ENCODE assay signal across 9 mouse cellular contexts in genomic region chr8:120375170-120375569, GRCm38 (mm10).
DNase-seq lines count a peak whose midpoint lies in the region; ATAC-seq lines count a peak whose summit lies in the region.
"Had no signal": no experiment of that assay in that cellular context is flagged by ENCODE, and none has a peak within 500 bp of the region (broad histone marks: within the 10 kb centered on the region; RNA-seq: fewer than 3 reads in every experiment).

No protein-coding gene starts in this region.

- H3K4me3 ChIP-seq in neural tube, embryonic 12.5 days = no peak overlapping the region
- no peak overlapping the region for H3K4me3 ChIP-seq in forebrain, embryonic 11.5 days (ENCODE audit: low read depth, low read length)
- H3K4me3 ChIP-seq in stomach, embryonic 15.5 days (replicated peaks) = no peak overlapping the region

- peak overlapping the region; percentile 94 for H3K27ac ChIP-seq in neural tube, embryonic 12.5 days
- H3K27ac ChIP-seq in forebrain, embryonic 11.5 days (ENCODE audit: low read depth, low read length) = peak overlapping the region; percentile 34; the same call in 1 of the 2 replicates
- peak overlapping the region; percentile 16; the same call in 1 of the 2 replicates for H3K27ac ChIP-seq in stomach, embryonic 15.5 days

- no peak overlapping the region for H3K9ac ChIP-seq in neural tube, embryonic 12.5 days
- no peak overlapping the region; the same call in 1 of the 2 replicates for H3K9ac ChIP-seq in forebrain, embryonic 11.5 days (ENCODE audit: low read length)
- no peak overlapping the region for H3K9ac ChIP-seq in stomach, embryonic 15.5 days

- peaks cover 94% of the 10 kb centered on the region for H3K4me1 ChIP-seq in neural tube, embryonic 12.5 days
- H3K4me1 ChIP-seq in forebrain, embryonic 11.5 days (replicated peaks; ENCODE audit: control insufficient read depth, insufficient read depth, low read length) = peaks cover 33% of the 10 kb centered on the region
- peaks cover 66% of the 10 kb centered on the region for H3K4me1 ChIP-seq in stomach, embryonic 15.5 days

- peak; percentile 63 for ATAC-seq in neural tube, embryonic 12.5 days (ENCODE audit: low FRiP score, low read depth)
- peak; percentile 74 for ATAC-seq in forebrain, embryonic 11.5 days (replicated peaks; ENCODE audit: low FRiP score)
- ATAC-seq in stomach, embryonic 15.5 days (ENCODE audit: insufficient read depth, low FRiP score, low read depth) = 0 out of 2 replicates have a peak, but pooled peaks have one; percentile 25
- no peak for ATAC-seq in CD4-positive, CD25-positive, alpha-beta regulatory T cell, adult 4 months

- no peaks in the 10 kb centered on the region for H3K36me3 ChIP-seq in neural tube, embryonic 12.5 days
- H3K36me3 ChIP-seq in forebrain, embryonic 11.5 days (ENCODE audit: control insufficient read depth, insufficient read depth, low read length) = no peaks in the 10 kb centered on the region
- H3K36me3 ChIP-seq in stomach, embryonic 15.5 days = no peaks in the 10 kb centered on the region

- no peak for DNase-seq in neural tube, embryonic 10.5 days (ENCODE audit: extremely low spot score, low spot score)
- DNase-seq in forebrain, embryonic 11.5 days (ENCODE audit: low spot score) = no peak
- DNase-seq in kidney, postnatal 36 days = peak; percentile 49 to 63
- DNase-seq in cerebellum, postnatal 14 days = no peak
- DNase-seq in heart, postnatal 4 days = no peak
- DNase-seq: right cerebral cortex, postnatal 4 days had no signal

- 26% methylated on average over 5 of the region's 5 CpGs for WGBS in neural tube, embryonic 12.5 days
- WGBS in forebrain, embryonic 11.5 days = 29% methylated on average over 5 of the region's 5 CpGs
- 49% methylated on average over 5 of the region's 5 CpGs for WGBS in stomach, embryonic 15.5 days

- H3K9me3 ChIP-seq in neural tube, embryonic 12.5 days = no peaks in the 10 kb centered on the region
- no peaks in the 10 kb centered on the region for H3K9me3 ChIP-seq in forebrain, embryonic 11.5 days (ENCODE audit: control insufficient read depth, low read length)
- no peaks in the 10 kb centered on the region for H3K9me3 ChIP-seq in stomach, embryonic 15.5 days

- H3K4me2 ChIP-seq in neural tube, embryonic 12.5 days (replicated peaks) = no peak overlapping the region; the same call in 1 of the 2 replicates
- H3K4me2 ChIP-seq in forebrain, embryonic 11.5 days (ENCODE audit: low read depth, low read length, severe bottlenecking) = no peak overlapping the region
- H3K4me2 ChIP-seq in stomach, embryonic 15.5 days = no peak overlapping the region

- no peaks in the 10 kb centered on the region for H3K27me3 ChIP-seq in neural tube, embryonic 12.5 days (replicated peaks)
- H3K27me3 ChIP-seq in forebrain, embryonic 11.5 days (ENCODE audit: control insufficient read depth, insufficient read depth, low read length) = no peaks in the 10 kb centered on the region
- H3K27me3 ChIP-seq in stomach, embryonic 15.5 days (replicated peaks) = no peaks in the 10 kb centered on the region

Comparison
In these comparisons a context has a peak if more than half of its experiments do, and no peak if none do; other contexts are left out.
1. H3K27ac ChIP-seq: peak in every context shown above with its lines; median percentile 94 in neural tube, embryonic 12.5 days; 34 in forebrain, embryonic 11.5 days; 16 in stomach, embryonic 15.5 days.
2. DNase-seq: peak in kidney, postnatal 36 days (2 of 2); none in neural tube, embryonic 10.5 days (single experiment), forebrain, embryonic 11.5 days (single experiment), cerebellum, postnatal 14 days (0 of 2) and heart, postnatal 4 days (single experiment).